Mouse (Mus musculus) limb, embryonic 15.5 days (tissue): ENCODE data around the gene 5730522E02Rik. TPM values are rescaled to one million over a fixed set of nuclear protein-coding genes. Genes with fewer than 3 reads are reported as not detected.

ENCODE experiments used
- ATAC-seq: fragments of 200-750 bp; cut with Nextera tagmentation; 2 replicates; pipeline ENCODE4 v1.8.0; 2017; ENCODE audit warnings: low read depth, moderate TSS enrichment; ENCODE audit not compliant: insufficient number of reproducible peaks, low FRiP score, low TSS enrichment
- H3K27ac ChIP-seq: fragments of 300-500 bp; sonication (generic); 2 replicates; pipeline ENCODE4 v1.5.1; 2015; ENCODE audit warnings: moderate library complexity, mild to moderate bottlenecking, inconsistent platforms
- H3K27me3 ChIP-seq: fragments of 300-500 bp; sonication (generic); 2 replicates; pipeline ENCODE4 v1.6.1; 2015; ENCODE audit warnings: inconsistent platforms
- H3K36me3 ChIP-seq: fragments of 300-500 bp; sonication (generic); 2 replicates; pipeline ENCODE4 v1.6.1; 2015; ENCODE audit warnings: inconsistent platforms
- H3K4me1 ChIP-seq: fragments of 300-500 bp; sonication (generic); 2 replicates; pipeline ENCODE4 v1.6.1; 2015; ENCODE audit warnings: inconsistent platforms
- H3K4me2 ChIP-seq: fragments of 300-500 bp; sonication (generic); 2 replicates; pipeline ENCODE4 v1.6.1; 2015; ENCODE audit warnings: mild to moderate bottlenecking, inconsistent platforms
- H3K4me3 ChIP-seq: fragments of 300-500 bp; sonication (generic); 2 replicates; pipeline ENCODE4 v1.5.1; 2015; ENCODE audit warnings: mild to moderate bottlenecking, inconsistent platforms
- H3K9ac ChIP-seq: fragments of 300-500 bp; sonication (generic); 2 replicates; pipeline ENCODE4 v1.6.1; 2015; ENCODE audit warnings: inconsistent platforms
- H3K9me3 ChIP-seq: fragments of 300-500 bp; sonication (generic); 2 replicates; pipeline ENCODE4 v1.6.1; 2016; ENCODE audit warnings: inconsistent platforms
- WGBS: fragments of 180-500 bp; shearing (Covaris S2); methylation state at CpG from one replicate; pipeline ENCODE4 v1.1.7; 2015; 5-methylcytosine and 5-hydroxymethylcytosine counted together
- polyA plus RNA-seq: library from polyadenylated mRNA; unstranded; fragments of >200 nt; fragmentation: Nextera tagmentation; extraction: Ambion mirVana; gene quantifications from 2 replicates; pipeline ENCODE4 v1.2.1, GENCODE M21; 2015

5730522E02Rik gene
- polyA plus RNA-seq, 1 experiment from 2014 or later = 2.2 TPM

DNA sequence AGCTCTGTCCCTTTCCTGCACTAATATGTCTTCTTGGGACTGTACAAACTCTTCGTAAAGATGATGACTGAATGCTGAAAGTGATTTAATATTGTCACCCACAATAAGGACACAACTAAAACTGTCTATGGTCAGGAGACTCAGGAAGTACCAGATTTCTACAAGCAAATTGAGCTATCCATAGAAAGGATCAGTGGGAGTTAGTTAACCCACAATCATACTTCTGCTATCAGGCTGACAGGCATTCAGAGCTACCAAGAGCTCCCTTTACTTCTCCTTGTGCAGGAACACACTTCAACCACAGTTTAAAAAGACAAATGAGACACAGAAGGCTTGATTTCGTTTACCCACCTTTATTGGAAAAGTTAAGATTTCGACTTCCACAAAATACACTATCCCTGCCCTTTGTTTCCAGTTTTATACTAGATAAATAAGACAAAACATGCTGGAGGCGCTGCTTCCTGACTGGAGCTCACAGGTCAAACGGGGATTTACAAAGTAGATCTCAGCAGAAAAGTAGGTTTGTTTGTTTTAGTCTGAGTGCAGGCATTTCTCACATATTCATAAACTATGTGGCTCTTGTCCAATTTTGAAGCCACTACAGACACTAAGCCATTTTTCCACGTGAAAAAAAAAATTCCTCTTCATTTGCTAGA, 125.1 kb downstream of the 5730522E02Rik start:
- H3K4me1 ChIP-seq = no peaks in the 10 kb centered on the region
- H3K4me2 ChIP-seq = no peak overlapping the region
- 66% methylated on average over 6 of the region's 6 CpGs for WGBS
- no peak overlapping the region for H3K4me3 ChIP-seq
- ATAC-seq = no peak
- H3K27ac ChIP-seq = no peak overlapping the region
- H3K36me3 ChIP-seq = no peaks in the 10 kb centered on the region
- H3K9me3 ChIP-seq = no peaks in the 10 kb centered on the region
- H3K9ac ChIP-seq = no peak overlapping the region
- no peaks in the 10 kb centered on the region for H3K27me3 ChIP-seq

DNA sequence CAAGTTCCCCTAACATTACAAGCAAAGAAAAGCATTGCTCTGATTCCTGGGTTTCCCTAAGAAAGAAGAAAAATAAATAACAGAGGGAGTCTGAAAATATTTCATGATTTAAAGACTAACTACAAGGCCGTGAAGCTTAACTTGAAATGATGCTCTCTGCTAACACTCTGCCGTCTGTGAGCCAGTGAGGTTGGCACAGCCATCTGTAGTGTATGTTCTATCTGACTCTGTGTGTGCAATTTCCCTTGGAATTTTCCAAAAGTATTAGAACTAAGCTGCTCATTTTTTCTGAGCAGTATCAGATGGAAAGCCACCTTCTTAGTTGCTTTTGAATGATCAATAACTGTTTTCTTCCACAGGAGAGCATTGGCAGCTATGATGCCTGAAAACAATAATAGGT, 134.2 kb downstream of the 5730522E02Rik start:
- ATAC-seq = no peak
- H3K4me2 ChIP-seq = no peak overlapping the region
- no peaks in the 10 kb centered on the region for H3K4me1 ChIP-seq
- H3K36me3 ChIP-seq = no peaks in the 10 kb centered on the region
- no peak overlapping the region for H3K9ac ChIP-seq
- 63% methylated on average over 2 of the region's 2 CpGs for WGBS
- no peaks in the 10 kb centered on the region for H3K27me3 ChIP-seq
- no peaks in the 10 kb centered on the region for H3K9me3 ChIP-seq
- no peak overlapping the region for H3K27ac ChIP-seq
- no peak overlapping the region for H3K4me3 ChIP-seq

DNA sequence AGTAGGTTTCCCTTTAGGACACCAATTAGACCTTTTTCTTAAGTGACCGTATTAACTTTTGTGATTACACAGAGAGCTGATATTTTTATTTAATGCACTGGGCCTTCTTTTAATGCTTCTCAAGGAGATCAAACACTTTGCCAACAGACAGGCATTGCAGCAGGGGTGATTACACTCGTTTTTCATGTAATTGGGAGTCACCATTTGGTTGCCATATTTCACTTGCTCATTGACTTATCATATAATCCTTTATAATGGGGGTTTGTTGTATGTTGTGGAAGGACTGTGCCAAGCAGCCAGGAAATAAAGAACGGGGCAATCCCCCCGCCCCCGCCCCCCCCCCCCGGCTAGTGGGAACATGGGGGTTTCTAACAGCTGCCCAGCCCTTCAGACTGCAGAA, 135.0 kb downstream of the 5730522E02Rik start:
- Histone ChIP-seq H3K27me3 (no peaks in the 10 kb centered on the region), H3K36me3 (no peaks in the 10 kb centered on the region), H3K4me3 (no peak overlapping the region), H3K9ac (no peak overlapping the region), H3K4me2 (no peak overlapping the region), H3K27ac (no peak overlapping the region), H3K9me3 (no peaks in the 10 kb centered on the region), H3K4me1 (no peaks in the 10 kb centered on the region)
- whole genome bisulfite sequencing = 58% methylated on average over 6 of the region's 6 CpGs
- no peak for ATAC-seq

DNA sequence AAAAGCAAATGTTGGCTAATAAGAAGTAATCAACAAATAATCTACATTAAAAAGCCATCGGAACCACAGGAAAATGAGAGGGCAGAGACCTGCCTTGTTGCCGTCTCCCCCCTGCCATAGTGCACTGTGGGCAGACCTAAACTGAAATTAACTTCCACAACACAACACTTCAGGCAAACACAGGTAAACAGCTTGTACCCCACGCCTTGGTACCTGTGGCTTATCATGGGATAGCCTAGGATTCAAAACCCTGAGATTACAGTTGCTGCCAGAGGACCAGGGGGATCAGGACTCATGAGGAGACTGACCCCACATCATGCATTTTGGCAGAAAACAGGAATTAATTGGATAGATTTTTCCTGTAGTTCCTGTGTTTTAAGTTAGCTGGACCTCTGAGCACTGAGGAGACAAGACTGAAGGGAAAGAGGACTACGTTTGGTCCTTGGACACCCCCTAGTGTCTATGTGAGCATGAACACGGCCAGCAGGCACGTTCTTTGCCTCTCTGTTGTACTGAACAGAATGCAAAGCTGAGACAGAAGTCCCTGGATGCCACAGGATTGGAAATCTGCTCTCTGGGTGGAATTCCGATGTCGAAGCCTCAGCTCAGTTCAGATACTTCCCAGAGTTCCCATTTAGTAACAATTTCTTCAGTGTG, 136.8 kb downstream of the 5730522E02Rik start:
- no peaks in the 10 kb centered on the region for H3K9me3 ChIP-seq
- H3K27me3 ChIP-seq = no peaks in the 10 kb centered on the region
- H3K27ac ChIP-seq = no peak overlapping the region
- ATAC-seq = no peak
- no peak overlapping the region for H3K9ac ChIP-seq
- WGBS = 42% methylated on average over 8 of the region's 8 CpGs
- no peaks in the 10 kb centered on the region for H3K4me1 ChIP-seq
- H3K4me3 ChIP-seq = no peak overlapping the region
- H3K4me2 ChIP-seq = no peak overlapping the region
- no peaks in the 10 kb centered on the region for H3K36me3 ChIP-seq

DNA sequence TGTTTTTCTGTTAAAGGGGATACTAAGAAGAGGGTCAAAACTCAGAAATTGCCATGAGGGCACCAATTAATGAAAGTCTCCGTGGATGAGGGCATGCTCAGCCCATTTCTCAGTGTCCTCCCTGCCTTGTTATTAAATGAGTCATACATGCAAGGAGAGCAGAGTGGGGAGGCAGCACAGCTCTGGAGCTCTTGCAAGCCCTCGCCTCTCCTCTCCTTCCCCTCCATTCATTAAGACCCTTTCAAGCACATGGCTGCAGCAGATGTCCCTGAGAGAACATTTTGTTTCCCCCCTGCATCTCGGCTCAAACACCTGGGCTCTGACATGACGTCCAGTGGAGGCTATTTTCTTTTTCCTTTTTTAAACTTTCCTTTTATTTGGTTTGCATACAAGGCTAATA, 138.5 kb downstream of the 5730522E02Rik start:
- Histone ChIP-seq H3K9me3 (no peaks in the 10 kb centered on the region), H3K27ac (no peak overlapping the region), H3K27me3 (no peaks in the 10 kb centered on the region), H3K4me3 (no peak overlapping the region), H3K36me3 (no peaks in the 10 kb centered on the region), H3K4me2 (no peak overlapping the region), H3K9ac (no peak overlapping the region), H3K4me1 (no peaks in the 10 kb centered on the region)
- WGBS = 41% methylated on average over 4 of the region's 4 CpGs
- no peak for ATAC-seq

DNA sequence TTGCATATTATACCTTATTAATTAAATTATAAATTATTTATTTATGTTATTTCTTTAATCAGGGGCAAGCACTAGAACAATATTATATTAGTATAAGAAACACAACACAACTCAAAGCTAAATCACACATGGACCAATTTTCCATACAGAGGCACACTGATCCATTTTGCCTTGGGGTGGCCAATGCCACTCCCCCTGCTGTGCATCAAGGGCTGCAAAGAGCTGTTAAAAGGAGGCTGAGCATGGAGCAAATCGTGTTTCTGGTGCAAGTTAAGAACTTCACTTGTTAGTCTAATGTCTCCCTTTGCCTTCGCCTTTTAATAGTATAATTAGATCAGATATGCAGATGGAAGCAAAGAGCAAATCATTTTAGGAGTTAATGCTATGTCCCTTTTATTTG, 147.3 kb downstream of the 5730522E02Rik start:
- 34% methylated on average over 2 of the region's 2 CpGs for WGBS
- no peak for ATAC-seq

DNA sequence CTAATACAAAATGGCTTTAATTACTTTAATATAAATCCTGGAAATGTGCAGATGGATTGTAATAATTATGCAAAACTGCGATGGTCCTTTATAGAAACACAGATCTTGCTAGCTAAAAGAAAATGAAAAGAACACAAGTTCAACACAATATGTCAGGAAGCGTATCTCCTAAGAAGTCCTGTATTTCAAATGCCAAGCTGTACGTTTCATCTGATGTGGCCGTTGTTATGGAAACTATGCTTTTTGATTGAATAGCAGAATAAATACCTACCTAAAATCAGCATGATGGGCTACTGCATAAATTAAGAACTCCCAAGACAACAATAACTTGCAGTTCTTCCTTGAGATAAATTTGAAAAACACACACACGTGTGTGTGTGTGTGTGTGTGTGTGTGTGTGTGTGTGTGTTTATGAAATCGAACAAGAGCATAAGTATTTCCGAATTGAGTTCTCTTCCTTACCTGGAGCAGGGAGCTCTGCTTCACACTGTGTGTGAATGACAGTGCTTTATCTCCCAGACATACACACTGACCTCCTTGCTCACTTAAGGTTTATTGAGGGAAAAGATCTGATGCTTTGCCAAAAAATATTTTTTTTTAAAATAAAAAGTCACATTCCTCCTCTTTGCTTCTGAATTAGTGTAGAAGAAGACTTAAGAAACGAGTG, 149.0 kb downstream of the 5730522E02Rik start:
- ATAC-seq = no peak
- Histone ChIP-seq H3K9ac (no peak overlapping the region), H3K4me3 (no peak overlapping the region), H3K27ac (no peak overlapping the region), H3K4me1 (no peaks in the 10 kb centered on the region), H3K27me3 (no peaks in the 10 kb centered on the region), H3K4me2 (no peak overlapping the region), H3K36me3 (no peaks in the 10 kb centered on the region), H3K9me3 (no peaks in the 10 kb centered on the region)
- 68% methylated on average over 8 of the region's 8 CpGs for WGBS

More for the DNA sequence above, 147.3 kb downstream of the 5730522E02Rik start:
- Histone ChIP-seq H3K9me3 (no peaks in the 10 kb centered on the region), H3K4me2 (no peak overlapping the region), H3K4me1 (no peaks in the 10 kb centered on the region), H3K4me3 (no peak overlapping the region), H3K27ac (no peak overlapping the region), H3K36me3 (no peaks in the 10 kb centered on the region), H3K9ac (no peak overlapping the region), H3K27me3 (no peaks in the 10 kb centered on the region)

DNA sequence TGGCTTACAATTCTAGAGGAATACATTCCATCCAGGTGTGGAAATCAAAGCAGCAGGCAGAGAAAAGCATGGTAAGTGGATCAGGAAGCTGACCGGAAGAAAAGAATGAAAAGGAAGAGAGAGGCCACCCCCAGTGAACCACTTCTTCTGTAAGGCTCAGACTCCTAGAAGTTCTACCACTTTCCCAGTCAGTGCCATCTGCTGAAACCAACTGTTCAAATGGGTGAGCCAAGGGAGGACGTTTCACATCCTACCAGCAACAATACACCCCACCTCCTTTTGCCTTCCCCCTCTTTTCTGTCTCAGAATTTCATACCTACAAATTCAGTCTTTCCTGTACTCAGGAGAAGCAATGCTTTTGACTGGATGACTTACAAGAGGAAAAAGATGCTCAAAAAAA, 197.0 kb downstream of the 5730522E02Rik start:
- WGBS = 61% methylated on average over 2 of the region's 2 CpGs
- ATAC-seq = no peak

DNA sequence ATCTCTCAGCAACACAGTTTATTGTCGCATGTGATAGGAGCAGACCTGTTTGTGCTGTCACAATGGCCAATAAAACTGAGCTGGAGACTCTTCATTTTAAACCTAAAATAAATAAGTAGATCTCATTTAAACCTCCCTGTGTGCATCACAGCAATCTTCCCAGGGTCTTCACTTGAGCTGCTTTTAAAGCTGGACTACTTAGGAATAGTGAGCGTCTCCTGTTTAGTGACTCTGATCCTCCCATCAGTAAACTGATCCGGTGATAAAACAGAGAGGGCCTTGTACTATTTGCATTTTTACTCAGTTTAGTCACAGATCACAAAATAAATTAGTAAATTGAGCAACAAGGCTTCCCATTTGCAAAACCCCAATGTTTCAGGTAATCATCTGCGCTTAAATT, 206.5 kb downstream of the 5730522E02Rik start:
- H3K4me1 ChIP-seq = no peaks in the 10 kb centered on the region
- ATAC-seq = no peak
- no peak overlapping the region for H3K9ac ChIP-seq
- H3K4me3 ChIP-seq = no peak overlapping the region
- no peaks in the 10 kb centered on the region for H3K27me3 ChIP-seq
- H3K36me3 ChIP-seq = no peaks in the 10 kb centered on the region
- WGBS = 63% methylated on average over 4 of the region's 4 CpGs
- no peaks in the 10 kb centered on the region for H3K9me3 ChIP-seq
- no peak overlapping the region for H3K4me2 ChIP-seq
- H3K27ac ChIP-seq = no peak overlapping the region

More for the DNA sequence above, 197.0 kb downstream of the 5730522E02Rik start:
- no peaks in the 10 kb centered on the region for H3K27me3 ChIP-seq
- no peak overlapping the region for H3K9ac ChIP-seq
- H3K4me3 ChIP-seq = no peak overlapping the region
- H3K9me3 ChIP-seq = no peaks in the 10 kb centered on the region
- no peak overlapping the region for H3K27ac ChIP-seq
- H3K4me1 ChIP-seq = no peaks in the 10 kb centered on the region
- H3K4me2 ChIP-seq = no peak overlapping the region
- H3K36me3 ChIP-seq = no peaks in the 10 kb centered on the region

DNA sequence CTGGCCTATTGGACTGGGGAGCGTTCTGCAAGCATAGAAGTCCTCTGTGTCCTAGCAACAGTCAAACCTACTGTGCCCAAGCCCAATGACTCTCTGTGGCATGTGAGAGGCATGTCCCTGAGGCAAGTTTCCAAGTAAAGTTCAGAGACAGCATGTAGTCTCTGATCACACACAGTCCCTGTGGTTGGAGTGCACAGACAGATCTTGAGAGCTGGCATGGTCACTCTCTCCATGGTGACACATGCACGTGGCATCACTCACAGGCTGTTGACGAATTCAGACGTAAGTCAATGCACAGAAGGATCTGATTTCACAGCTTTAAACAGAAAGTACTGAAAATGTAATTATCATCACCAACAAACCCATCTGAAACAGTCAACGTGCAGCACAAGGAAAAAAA, 210.8 kb downstream of the 5730522E02Rik start:
- no peaks in the 10 kb centered on the region for H3K27me3 ChIP-seq
- no peaks in the 10 kb centered on the region for H3K9me3 ChIP-seq
- no peak overlapping the region for H3K4me3 ChIP-seq
- WGBS = 74% methylated on average over 5 of the region's 5 CpGs
- no peaks in the 10 kb centered on the region for H3K4me1 ChIP-seq
- no peak overlapping the region for H3K27ac ChIP-seq
- H3K36me3 ChIP-seq = no peaks in the 10 kb centered on the region
- H3K4me2 ChIP-seq = no peak overlapping the region
- ATAC-seq = no peak
- no peak overlapping the region for H3K9ac ChIP-seq

DNA sequence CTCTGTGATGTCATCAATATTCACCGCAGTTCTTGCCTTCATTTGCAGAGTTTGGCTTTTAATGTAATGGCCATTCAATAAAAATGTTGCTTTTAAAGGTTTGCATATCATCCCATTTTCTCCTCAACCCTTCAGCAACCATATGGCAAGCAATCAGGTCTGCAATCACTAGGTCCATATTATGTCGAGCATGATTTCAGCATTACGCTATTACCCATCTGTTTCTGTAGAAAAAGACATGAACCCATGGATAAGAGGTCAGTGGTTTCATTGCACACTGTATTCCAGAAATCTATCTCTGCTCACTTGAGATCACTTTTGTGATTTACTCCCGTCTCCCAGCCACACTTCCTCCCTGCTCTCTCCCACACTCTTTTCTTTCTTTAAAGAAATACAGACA, 213.1 kb downstream of the 5730522E02Rik start:
- WGBS = 76% methylated on average over 4 of the region's 4 CpGs
- Histone ChIP-seq H3K4me1 (no peaks in the 10 kb centered on the region), H3K4me3 (no peak overlapping the region), H3K27me3 (no peaks in the 10 kb centered on the region), H3K4me2 (no peak overlapping the region), H3K9me3 (no peaks in the 10 kb centered on the region), H3K9ac (no peak overlapping the region), H3K27ac (no peak overlapping the region), H3K36me3 (no peaks in the 10 kb centered on the region)
- ATAC-seq = no peak

DNA sequence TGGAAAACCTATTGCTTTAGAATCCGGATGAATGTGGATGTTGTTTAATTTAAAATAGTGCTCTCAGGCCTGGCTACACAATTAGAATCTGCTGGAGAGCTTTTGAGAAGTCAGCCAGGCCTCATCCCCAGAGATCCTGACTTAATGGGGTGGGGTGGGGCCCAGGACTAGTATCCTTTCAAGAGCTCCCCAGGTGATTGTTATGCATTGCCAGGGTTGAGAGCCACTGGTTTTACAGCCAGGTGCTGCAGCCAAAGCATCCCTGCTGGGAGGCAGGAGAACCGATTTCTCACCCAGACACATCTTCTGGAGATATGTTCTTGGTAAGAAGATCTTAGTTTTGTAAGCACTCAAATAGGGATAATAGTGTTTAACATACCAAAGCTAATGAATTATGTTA, 216.4 kb downstream of the 5730522E02Rik start:
- Histone ChIP-seq H3K4me1 (no peaks in the 10 kb centered on the region), H3K36me3 (no peaks in the 10 kb centered on the region), H3K9me3 (no peaks in the 10 kb centered on the region), H3K27ac (no peak overlapping the region), H3K4me2 (no peak overlapping the region), H3K27me3 (no peaks in the 10 kb centered on the region), H3K4me3 (no peak overlapping the region), H3K9ac (no peak overlapping the region)
- no peak for ATAC-seq
- WGBS = 30% methylated on average over 2 of the region's 2 CpGs
